Mouse (Mus musculus) layer of hippocampus, adult 18-20 months (tissue): ENCODE measurements around the gene 2610528J11Rik. TPM values are rescaled to one million over a fixed set of nuclear protein-coding genes. Genes with fewer than 3 reads are reported as not detected.

ENCODE experiments used
- DNase-seq, 2 experiments: peaks; one replicate each; pipeline ENCODE4 v3.0.0; 2022; ENCODE audit warnings: low spot score in 2 of 2
- total RNA-seq, 2 experiments: library from RNA; stranded (reverse); gene quantifications; 2 replicates each; pipeline ENCODE4 v1.2.3; 2021

The 2610528J11Rik gene
- total RNA-seq, 2 experiments from 2014 or later = not detected

DNA sequence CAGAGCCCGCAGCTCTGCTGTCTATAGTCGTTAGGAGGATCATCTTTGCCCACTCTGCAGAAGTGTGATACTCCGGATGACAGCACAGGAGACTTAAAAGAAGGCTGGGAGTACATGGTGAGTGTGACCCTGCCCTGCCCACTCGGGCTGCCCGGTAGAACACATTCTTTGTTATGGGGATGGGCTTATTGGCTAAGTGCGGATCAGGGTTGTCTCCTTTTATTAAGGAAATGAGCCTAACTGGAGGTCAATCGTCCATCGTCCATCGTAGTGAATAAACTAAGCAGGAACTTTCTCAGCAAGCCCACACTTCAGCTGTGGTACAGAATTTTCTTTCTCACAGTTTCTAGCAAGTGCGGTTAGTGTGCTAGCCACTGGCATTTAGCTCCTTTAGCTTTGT is 13.1 kb downstream of the 2610528J11Rik start:
- no peak for DNase-seq

DNA sequence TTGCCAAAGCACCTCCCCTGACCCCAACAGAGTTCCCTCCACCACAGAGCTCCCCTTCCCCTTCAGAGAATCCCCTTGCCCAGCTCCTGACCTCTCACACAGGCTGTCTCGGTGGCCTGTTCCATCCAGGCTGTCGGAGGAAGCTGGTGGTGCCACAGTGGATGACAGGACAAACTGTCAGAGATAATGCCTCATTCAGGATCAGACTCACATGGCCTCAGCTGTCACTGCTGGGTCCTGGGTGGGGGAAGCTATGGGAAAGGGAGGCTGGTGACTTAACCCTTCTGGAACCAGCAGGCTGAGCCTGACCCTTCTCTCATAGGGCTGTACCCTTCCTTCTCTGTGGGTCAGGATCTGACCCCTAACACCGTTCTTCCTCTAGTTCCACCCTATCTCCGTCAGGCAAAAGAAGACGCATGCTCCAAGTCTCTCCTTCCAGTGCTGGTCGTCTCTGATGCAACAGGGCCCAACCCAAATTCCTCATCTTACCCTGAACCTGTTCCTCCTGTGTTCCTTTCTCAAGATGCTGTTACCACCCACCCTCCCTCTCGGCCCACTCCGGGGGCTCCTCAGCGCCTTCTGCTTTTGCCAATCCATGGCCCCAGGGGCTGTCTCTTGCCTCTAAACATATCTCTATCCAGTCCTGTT is 15.8 kb downstream of the 2610528J11Rik start:
- peak in 1 of 2 experiments; percentile 22 for DNase-seq

DNA sequence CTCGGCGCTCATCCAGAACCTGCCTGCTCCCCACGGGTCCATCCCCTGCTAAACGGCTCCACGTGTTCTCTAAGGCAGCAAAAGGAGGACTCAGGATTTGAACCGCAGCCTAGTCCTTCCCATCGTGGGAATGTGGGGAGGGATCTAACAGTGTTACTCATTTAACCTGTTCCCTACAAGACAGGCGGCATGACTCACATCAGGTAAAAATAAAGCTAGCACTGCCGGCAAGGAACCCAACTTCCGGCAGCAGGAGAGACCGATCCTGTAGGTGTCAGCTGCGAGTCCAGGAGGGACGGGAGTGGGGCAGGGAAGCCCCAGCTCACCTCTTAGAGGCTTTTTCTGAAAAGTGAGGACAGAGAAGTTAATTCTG is 16.3 kb downstream of the 2610528J11Rik start:
- DNase-seq = no peak

DNA sequence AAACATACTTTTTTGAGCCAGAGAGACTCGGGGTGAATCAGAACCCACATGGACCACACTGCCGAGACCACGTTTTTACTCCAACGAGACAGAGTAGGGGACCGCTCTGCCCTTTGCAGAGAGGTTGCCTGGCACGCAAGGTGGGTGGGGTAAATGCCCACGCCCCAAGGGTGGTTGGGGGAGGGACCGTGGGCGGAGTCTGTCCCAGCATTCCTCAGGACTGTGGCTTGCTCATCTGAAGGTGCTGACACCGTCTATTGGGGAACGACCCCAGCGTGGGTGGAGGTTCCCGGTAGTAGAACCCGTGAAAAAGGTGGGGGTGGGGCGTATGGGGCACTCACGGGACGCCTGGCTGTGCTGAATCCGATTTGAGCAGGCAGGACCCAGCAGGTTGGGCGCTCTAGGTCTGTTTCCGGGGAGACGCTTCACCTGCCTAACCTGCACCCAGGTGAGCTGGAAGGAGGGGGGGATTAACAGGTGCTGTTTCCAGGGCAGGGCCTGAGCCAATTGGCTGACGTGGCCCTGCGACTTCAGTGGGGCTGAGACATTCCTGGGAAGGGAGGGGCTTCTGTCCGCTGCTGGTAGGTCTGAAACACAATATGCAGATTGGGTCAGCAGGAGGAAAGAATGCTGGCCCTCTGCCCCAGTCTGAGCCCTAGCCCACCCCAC is 16.9 kb downstream of the 2610528J11Rik start, which contains the start of gene Tmem125:
TSS of gene Tmem125 (minus strand) at position 453 of the 669 bp plus-strand sequence.
- peak in 1 of 2 experiments; percentile 40 for DNase-seq

DNA sequence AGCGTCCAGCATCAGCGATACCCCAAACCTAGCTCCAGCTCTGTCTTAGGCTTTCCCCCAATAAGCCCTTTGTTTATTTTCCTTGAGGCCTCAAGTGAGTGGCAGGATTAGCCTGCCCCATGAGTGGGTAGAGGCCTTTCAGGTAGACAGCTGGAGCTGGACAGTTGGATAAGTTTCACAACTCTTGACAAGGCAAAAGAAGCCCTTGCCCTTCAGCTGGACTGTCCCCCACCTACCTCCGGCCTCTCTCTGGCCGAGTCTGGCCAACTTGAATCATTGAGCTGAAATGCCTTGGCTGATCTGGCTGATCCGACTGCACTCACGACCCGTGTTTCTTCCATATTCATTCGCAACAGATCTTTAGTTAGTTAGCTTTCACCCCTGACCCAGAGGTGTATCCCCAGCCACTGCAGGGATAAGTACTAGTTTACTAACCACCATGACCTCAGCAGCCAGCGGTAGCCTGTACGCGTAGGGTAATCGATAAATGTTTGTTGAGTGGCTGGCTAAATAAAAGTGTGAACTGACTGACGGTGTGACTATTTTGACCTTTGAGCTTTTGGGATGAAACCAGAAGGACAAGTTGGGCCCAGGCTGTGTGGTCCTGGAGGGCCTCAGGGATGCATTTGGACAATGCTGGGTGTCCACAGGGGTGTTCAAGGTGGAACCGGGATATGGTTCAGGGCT is 17.8 kb downstream of the 2610528J11Rik start:
- no peak for DNase-seq

DNA sequence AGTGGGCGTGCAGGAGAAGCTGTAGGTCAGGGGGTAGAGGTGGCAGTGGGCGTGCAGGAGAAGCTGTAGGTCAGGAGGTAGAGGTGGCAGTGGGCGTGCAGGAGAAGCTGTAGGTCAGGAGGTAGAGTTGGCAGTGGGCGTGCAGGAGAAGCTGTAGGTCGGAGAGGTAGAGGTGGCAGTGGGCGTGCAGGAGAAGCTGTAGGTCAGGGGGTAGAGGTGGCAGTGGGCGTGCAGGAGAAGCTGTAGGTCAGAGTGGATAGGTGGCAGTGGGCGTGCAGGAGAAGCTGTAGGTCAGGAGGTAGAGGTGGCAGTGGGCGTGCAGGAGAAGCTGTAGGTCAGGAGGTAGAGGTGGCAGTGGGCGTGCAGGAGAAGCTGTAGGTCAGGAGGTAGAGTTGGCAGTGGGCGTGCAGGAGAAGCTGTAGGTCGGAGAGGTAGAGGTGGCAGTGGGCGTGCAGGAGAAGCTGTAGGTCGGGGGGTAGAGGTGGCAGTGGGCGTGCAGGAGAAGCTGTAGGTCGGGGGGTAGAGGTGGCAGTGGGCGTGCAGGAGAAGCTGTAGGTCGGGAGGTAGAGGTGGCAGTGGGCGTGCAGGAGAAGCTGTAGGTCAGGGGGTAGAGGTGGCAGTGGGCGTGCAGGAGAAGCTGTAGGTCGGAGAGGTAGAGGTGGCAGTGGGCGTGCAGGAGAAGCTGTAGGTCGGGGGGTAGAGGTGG is 20.8 kb downstream of the 2610528J11Rik start:
- DNase-seq = peak; percentile 37 to 67

DNA sequence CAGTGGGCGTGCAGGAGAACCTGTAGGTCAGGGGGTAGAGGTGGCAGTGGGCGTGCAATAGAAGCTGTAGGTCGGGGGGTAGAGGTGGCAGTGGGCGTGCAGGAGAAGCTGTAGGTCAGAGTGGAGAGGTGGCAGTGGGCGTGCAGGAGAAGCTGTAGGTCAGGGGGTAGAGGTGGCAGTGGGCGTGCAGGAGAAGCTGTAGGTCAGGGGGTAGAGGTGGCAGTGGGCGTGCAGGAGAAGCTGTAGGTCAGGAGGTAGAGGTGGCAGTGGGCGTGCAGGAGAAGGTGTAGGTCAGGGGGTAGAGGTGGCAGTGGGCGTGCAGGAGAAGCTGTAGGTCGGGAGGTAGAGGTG is 21.3 kb downstream of the 2610528J11Rik start:
- DNase-seq = peak in 1 of 2 experiments; percentile 9

DNA sequence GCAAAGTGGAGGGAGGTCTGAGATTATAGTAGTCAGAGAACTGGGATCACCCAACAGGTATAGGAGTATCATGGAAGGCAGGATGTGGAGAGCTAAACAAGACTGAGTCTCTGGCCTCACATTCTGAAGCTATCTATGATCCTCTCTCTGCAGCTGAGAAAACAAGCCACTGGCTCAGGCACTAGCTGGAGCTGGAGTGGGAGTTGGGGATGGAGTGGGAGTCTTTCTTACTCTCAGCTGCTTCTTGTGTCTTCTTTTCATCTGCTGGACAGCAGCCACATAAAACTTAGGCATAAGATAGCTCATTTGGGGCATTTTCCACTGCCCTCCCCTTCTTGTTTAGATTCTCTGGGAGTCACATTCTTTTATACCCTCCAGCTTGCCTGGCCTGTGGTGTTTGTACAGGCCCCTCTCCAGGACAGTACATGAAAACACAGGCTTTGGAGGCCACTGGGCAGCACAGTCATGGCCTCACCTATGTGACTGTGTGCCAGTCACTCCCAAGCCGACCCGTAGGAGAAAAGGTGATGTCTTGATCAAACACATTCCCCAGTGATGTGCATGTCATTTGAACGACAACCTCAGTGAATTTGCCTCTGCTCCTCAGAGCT is 26.3 kb downstream of the 2610528J11Rik start:
- no peak for DNase-seq

DNA sequence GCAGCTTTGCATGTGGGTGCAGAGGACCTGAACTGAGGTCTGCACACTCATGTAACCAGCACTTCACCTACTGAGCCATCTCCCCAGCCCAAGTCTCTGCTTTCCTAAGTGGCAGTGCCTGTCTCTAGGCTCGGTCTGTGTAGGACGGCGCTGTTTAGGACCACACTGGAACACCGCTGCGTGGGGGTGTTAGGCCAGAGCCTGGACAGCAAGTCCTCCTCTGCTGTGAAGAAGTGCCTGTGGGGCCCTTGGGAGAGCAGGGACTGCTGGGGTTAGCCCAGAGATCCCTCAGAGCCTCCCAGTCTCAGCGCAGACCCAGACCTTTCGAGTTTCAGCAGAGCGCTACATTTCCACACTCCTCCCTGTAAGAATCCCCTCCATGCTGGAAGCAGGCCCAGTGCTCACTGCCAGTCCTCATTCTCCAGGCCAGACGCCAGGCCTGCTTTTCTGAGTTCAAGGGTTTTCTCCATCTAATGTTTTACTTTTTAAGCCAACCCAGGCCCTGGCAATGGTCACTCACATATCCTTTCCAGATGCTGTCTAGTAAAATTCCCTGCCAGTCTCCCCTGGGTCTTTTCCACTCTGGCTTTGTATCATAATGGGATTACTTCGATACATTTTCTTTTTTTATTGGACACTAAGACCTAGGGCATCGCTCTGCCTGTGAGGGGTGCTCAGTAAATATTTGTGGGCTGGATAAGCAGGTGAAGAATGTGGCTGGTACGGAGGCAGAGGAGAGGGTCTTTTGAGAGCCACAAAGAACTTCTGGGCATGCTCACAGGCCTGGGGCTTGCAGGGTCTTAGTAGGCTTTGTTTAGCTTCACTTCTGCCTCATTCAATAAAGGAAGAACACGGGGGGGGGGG is 37.5 kb downstream of the 2610528J11Rik start:
- DNase-seq = no peak

DNA sequence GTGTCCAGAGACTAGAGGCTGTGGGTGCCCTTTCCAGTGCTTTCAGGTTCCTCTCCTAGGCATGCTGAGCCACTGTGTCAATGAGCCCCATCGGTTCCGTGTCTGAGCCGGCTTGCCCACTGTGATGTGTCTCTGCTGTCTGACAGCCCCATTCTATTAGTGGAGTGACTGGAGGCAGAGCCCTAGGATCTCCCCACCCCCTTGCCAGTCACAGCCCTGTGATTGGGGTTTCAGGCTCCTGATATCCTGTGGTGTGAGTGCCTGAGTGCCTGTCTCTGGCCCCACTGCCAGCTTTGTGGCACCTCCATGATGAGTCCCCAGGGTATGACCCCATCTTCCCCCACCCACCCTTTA is 38.1 kb downstream of the 2610528J11Rik start:
- no peak for DNase-seq

DNA sequence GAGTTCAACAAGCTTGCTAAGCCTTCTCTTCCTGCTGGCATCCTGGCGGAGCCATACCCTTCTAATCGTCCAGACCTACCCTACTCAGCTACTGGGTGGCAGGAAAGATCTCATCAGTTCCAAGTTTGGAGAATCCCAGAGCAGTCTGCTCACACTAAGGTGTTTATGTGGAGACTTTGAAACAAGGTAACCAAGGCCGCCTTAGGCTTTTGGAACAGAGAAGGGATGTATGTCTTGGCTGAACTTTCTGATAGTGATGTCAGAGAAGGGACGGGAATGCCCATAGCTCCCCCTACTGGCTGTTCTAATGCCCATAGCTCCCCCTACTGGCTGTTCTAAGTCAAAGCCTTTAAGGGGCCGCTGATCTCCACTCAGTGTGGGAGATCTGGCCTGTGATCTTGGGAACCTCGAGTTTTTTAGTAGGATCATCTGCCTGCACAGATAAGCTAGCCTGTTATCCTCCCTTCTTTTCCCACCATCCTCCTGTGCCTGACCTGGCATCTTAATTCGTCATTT is 39.4 kb downstream of the 2610528J11Rik start:
- DNase-seq = peak; percentile 25 to 73

DNA sequence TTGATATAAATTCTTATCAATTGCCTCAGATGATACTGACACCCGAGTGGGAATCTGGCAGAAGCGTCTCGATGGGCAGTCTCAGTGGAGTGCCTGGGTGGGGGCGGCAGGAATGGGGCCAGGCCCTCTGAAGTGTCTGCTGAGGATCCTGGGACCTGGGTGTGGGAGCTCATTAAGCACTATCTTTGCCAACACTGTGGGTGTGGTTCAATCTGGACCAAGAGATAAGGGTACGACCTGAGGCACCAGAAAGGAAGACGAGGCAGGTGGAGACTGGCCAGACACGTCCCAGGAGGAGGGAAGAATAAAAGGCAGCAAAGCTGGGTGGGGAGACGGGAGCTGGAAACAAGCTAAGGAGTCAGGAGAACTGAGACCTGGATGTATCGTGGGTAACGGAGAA is 41.9 kb downstream of the 2610528J11Rik start:
- DNase-seq = no peak

DNA sequence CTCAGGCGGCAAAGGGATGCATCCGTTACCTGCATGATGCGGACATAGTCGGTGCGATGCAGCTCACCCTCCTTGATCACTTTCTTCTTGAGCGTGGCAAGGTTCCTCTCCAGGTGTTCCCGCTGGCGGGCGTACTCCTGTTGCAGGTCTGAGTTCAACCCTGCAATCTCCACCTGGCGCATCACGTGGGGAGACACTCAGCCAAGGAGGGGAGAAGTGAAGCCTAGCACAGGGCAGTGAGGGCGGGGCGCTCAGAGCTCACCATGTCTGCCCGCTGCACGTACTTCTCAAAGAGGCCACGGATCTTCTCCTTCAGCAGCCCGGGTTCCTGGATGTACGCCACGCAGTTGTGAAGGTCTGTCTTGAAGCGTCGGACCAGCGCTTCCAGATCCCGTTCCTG is 42.5 kb downstream of the 2610528J11Rik start:
- DNase-seq = no peak

DNA sequence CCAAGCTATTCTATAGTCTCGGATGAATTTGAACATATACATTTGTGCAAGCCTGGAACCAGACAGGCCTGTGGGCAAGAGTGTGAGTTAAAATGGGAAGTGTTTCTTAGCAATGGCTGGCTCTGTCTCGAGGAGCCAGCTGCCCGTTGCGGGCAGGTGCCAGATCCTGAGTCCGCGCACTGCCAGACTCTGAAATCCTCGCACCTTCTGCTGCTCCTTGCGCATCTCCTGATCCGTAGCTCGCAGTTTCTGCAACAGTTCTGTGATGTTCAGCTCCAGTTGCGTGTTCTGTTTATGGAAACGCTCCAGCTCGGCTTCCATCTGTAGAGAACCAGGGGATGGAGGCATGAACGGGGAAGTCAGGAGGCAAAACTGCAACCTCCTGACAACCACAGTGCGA is 44.6 kb downstream of the 2610528J11Rik start:
- peak; percentile 25 to 47 for DNase-seq

DNA sequence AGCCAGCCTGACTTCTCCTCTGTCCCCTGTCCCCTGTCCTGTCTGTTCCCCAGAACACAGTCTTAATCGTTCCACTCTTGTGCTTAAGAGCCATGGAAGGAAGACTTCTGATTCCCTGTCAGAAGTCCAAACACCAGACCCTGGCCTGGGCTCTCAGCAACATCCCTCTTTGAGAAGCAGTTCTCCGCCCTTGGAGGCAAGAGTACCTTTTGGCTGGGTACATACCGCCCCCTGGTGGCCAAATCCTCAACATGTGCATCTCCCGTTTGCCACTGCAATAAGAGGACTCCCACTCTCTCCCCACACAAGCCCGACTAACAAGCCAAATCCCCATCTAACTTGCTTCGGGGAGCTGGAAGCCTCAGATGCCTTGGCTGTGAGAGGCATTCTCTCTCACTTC is 49.3 kb downstream of the 2610528J11Rik start:
- peak; percentile 76 to 93 for DNase-seq

DNA sequence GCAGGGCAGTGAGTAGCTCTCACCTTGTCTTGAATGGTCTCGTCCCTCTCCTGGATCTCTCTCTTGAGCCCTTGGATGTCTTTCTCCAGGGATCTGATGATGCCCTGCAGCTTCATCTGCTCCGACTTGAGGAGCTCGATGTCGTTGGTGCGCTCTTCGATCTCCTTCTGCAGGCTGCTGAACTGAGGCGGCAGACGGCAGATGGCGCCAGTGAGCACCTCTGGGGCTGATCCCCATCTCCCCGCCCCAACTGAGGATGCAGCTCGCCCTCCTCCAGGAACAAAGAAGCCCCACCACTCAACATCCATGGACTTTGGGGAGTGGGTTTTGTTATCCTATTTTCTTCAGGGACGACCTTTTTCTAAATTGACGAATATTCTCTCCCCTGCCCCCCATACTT is 52.5 kb downstream of the 2610528J11Rik start:
- peak; percentile 10 to 49 for DNase-seq
